Mouse (Mus musculus) lung, embryonic 15.5 days (tissue): ENCODE measurements around the gene Nrsn1. TPM values are rescaled to one million over a fixed set of nuclear protein-coding genes. Genes with fewer than 3 reads are reported as not detected.

Experiments used
- ATAC-seq: fragments of 200-750 bp; cut with Nextera tagmentation; 2 replicates; pipeline ENCODE4 v1.8.0; 2017; ENCODE audit warnings: moderate number of reproducible peaks, borderline replicate concordance; ENCODE audit not compliant: low FRiP score, low TSS enrichment; ENCODE audit errors: extremely low read depth
- H3K27ac ChIP-seq: fragments of 300-500 bp; sonication (generic); 2 replicates; pipeline ENCODE4 v1.5.1; 2015; ENCODE audit warnings: moderate library complexity, mild to moderate bottlenecking, inconsistent platforms
- H3K27me3 ChIP-seq: fragments of 300-500 bp; sonication (generic); 2 replicates; pipeline ENCODE4 v1.6.1; 2015; ENCODE audit warnings: inconsistent platforms
- H3K36me3 ChIP-seq: fragments of 300-500 bp; sonication (generic); 2 replicates; pipeline ENCODE4 v1.6.1; 2015; ENCODE audit warnings: inconsistent platforms
- H3K4me1 ChIP-seq: fragments of 300-500 bp; sonication (generic); 2 replicates; pipeline ENCODE4 v1.6.1; 2015; ENCODE audit warnings: inconsistent platforms
- H3K4me2 ChIP-seq: fragments of 300-500 bp; sonication (generic); 2 replicates; pipeline ENCODE4 v1.6.1; 2015; ENCODE audit warnings: inconsistent platforms, mild to moderate bottlenecking, moderate library complexity
- H3K4me3 ChIP-seq: fragments of 300-500 bp; sonication (generic); 2 replicates; pipeline ENCODE4 v1.5.1; 2015; ENCODE audit warnings: mild to moderate bottlenecking, inconsistent platforms
- H3K9ac ChIP-seq: fragments of 300-500 bp; sonication (generic); 2 replicates; pipeline ENCODE4 v1.6.1; 2015; ENCODE audit warnings: inconsistent platforms
- H3K9me3 ChIP-seq: fragments of 300-500 bp; sonication (generic); 2 replicates; pipeline ENCODE4 v1.6.1; 2016; ENCODE audit warnings: inconsistent platforms
- WGBS: fragments of 180-500 bp; shearing (Covaris S2); methylation state at CpG from one replicate; pipeline ENCODE4 v1.1.7; 2015; 5-methylcytosine and 5-hydroxymethylcytosine counted together
- polyA plus RNA-seq: library from polyadenylated mRNA; unstranded; fragments of >200 nt; fragmentation: Nextera tagmentation; extraction: Ambion mirVana; gene quantifications from 2 replicates; pipeline ENCODE4 v1.2.1, GENCODE M21; 2015

Gene Nrsn1
- polyA plus RNA-seq, 1 experiment from 2014 or later: 1.2 TPM

DNA sequence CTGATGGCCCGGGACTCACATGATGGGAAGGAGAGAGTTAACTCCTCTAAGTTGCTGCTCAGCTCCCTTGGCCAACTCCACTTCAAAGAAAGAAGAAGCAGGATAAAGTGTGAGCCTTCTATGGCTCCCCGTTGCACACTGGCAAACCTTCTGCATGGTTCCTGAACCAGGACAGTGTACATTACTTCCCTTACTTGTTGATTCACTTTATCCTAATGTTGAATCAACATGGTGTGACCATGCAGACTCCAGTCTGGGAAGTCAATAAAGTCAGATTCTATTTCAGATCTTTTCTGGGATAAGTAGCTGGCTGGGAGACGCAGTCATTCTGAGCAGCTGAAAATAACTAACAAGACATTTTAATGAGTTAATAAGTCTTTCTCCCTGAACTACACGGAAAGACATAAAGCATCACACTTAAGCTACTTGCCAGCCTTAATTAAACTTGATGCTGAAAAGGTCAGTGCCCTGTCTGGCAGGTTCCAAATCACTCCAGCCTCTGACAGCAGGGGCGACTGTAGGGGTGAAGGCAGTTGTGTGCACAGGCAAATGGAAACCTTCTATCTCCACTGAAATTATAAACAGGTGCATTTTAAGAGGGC lies 50.0 kb downstream of the Nrsn1 start:
- 49% methylated on average over 5 of the region's 5 CpGs for WGBS
- ATAC-seq: no peak

DNA sequence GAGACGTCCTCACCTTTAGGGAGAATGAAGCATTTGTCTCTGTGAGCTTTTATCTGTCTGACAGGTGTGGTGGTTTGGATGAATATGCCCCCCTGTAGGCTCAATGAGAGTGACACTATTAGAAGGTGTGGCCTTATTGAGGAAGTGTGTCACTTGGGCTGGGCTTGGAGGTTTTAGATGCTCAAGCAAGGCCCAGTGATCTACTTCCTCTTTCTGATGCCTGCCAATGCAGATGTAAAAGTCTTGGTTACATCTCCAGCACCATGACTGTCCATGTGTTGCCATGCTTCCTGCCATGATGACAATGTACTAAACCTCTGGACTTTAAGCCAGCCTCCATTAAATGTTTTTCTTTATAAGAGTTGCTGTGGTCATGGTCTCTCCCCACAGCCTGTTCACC lies 51.9 kb downstream of the Nrsn1 start:
- Histone ChIP-seq H3K9me3 (no peaks in the 10 kb centered on the region), H3K4me3 (no peak overlapping the region), H3K36me3 (no peaks in the 10 kb centered on the region), H3K27ac (no peak overlapping the region), H3K9ac (no peak overlapping the region), H3K4me1 (no peaks in the 10 kb centered on the region), H3K4me2 (no peak overlapping the region), H3K27me3 (no peaks in the 10 kb centered on the region)
- 76% methylated on average over 1 of the region's 1 CpGs for WGBS
- no peak for ATAC-seq

More for the DNA sequence above, 50.0 kb downstream of the Nrsn1 start:
- H3K4me1 ChIP-seq: no peaks in the 10 kb centered on the region
- no peak overlapping the region for H3K27ac ChIP-seq
- H3K36me3 ChIP-seq: no peaks in the 10 kb centered on the region
- H3K9me3 ChIP-seq: no peaks in the 10 kb centered on the region
- no peak overlapping the region for H3K4me3 ChIP-seq
- no peak overlapping the region for H3K9ac ChIP-seq
- no peaks in the 10 kb centered on the region for H3K27me3 ChIP-seq
- H3K4me2 ChIP-seq: no peak overlapping the region

DNA sequence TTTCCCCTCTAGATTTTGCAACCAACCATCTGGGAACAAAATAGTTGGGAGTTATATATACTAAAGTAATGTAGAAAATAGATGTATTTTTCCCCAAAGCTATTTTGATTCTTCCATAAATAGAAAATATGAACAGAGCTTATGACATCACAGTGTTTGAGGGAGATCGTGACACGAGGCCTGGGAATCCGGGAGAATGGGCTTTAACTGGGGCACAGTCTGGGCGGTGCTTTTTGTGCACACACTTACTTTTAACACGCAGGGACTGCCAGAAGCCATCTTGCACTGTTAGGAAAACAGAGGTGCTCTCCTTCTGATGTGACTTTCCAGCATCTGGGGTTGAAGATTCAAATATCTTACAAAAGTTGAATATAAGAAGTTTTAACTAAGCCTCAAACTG lies 63.4 kb downstream of the Nrsn1 start:
- ATAC-seq: no peak
- Histone ChIP-seq H3K9ac (no peak overlapping the region), H3K27me3 (no peaks in the 10 kb centered on the region), H3K4me2 (no peak overlapping the region), H3K27ac (no peak overlapping the region), H3K36me3 (no peaks in the 10 kb centered on the region), H3K4me1 (no peaks in the 10 kb centered on the region), H3K4me3 (no peak overlapping the region), H3K9me3 (no peaks in the 10 kb centered on the region)
- 77% methylated on average over 5 of the region's 5 CpGs for WGBS

Other genes starting within 250 kb of the Nrsn1 start
- 0.62 and 0.87 TPM in 2 replicates for gene Dcdc2a, start 214.5 kb downstream of the Nrsn1 start, polyA plus RNA-seq